Mouse (Mus musculus) frontal cortex, postnatal 25 days (tissue): Measurements from ENCODE around the gene Maats1.
"Not testable (repeated sequence)": the region's sequence is repeated elsewhere in the genome, so short reads cannot be mapped to it uniquely, and the experiment has no call there.

Source experiments
- DNase-seq, 2 experiments: peaks; one replicate each; pipeline ENCODE4 v3.0.0; 2022; ENCODE audit warnings: low spot score in 2 of 2

Gene Maats1

DNA sequence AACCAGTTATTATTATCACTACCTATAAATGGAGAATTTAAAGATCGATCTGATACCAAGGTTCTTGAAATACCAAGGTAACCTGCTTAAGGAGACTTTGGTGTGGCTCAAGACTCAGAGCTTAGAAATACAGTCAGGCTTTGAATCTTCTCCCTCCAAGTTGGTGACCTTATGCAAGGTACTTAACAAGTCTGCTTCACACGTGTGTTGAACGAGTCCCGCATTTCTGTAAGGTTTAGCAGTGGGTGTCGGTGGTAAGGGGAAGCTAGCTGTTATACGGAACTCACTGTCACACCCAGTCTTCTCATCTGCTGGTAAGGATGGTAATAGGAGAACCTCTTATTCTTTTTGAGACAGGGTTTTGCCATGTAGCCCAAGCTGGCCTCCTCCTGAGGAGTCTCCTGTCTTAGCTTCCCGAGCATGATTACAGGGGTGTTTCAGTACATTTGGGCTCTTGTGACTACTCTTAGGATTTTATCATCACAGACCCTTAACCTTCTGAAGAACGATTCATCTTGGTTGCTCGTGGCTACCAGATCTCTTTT is 6.3 kb upstream of the Maats1 start:
- no peak for DNase-seq

DNA sequence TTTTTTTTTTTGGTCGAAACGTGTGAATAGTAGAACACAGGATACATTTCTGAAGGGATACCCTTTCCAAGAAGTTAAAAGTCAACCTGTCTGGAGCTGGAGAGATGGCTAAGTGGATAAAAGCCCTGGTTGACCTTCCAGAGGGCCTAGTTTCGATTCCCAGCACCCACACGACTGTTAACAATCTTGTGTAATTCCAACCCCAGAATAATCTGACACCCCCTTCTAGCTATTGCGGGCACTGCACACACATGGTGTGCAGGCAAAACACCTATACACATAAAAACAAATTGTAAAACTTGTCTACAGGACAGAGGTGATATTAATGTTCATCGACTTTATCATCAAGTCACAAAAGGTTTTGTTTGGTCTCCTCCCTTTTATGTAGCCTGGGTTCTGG is 5.6 kb upstream of the Maats1 start:
- no peak for DNase-seq

DNA sequence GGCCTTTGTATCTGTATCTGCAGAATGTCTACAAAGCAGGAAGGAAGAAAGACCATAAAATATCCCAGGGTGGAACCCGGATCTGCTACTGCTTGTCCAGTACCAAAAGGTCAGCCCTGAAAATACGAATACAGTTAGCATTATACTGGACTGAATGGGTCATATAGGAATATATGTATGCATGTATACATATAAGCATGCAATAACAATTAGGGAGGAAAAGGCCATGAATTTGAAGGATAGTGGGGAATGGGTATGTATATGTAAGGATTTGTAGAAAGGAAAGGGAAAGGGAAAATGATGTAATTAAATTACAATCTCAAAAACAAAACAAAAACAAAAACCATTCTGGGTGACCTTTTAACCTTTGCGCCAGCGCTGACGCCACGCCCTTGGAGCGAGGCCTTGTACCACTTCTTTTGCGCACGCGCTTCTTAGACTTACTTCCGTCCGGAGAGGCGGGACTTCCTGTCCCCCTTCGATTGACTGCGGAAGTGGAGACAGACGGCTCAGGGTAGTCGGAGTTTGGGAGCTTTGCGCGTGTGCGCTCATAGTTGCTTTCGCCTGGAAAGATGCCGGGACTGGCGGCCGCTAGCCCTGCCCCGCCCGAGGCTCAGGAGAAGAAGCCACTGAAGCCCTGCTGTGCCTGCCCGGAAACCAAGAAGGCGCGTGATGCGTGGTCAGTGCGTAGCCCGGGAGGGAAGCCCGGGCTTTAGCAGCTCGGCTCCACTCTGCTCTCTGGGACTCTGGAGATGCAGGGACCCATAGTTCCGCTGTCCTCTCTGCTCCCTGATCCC is 4.8 kb upstream of the Maats1 start, which contains the start of the genes Cox17 and Gm21987:
Gene Cox17 (plus strand): TSS at position 463 of the 797 bp plus-strand sequence.
Gene Gm21987 (plus strand): TSS at position 512 of the 797 bp plus-strand sequence.
- peak; percentile 86 to 88 for DNase-seq

DNA sequence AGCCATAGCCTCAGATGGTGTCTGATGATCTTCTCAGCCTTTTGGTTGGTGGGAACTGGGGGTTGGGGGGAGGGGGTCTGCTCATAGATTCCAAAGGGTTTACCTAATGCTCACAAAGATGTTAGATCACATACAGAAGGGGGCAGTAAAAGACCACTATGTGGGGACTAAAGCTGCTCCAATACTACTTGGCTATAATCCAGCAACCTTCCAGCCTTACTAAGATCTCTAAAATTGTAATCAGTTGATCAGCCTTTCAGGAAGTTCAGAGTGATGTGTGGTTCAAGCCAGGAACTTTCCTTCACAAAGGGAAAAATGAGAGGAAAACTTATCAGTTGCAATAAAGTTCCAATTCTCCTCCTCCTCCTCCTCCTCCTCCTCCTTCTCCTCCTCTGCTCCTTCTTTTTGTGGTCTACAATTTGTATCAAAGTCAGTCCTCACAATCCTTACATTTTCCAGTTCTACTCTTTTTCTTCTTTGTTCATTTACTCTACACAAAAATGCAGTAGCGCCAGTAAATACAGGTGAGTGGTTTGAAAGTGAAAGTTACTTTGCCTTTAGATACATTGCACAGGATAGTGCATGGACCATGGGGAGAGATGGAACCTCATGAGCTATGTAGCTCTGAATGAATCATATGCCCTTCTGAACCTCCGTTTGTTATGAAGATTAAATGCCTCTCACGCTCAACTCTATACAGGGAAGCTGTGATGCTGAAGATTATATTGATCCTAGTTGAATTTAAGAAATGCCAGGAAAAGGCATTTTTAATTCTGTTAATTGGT is 3.2 kb upstream of the Maats1 start:
- no peak for DNase-seq

DNA sequence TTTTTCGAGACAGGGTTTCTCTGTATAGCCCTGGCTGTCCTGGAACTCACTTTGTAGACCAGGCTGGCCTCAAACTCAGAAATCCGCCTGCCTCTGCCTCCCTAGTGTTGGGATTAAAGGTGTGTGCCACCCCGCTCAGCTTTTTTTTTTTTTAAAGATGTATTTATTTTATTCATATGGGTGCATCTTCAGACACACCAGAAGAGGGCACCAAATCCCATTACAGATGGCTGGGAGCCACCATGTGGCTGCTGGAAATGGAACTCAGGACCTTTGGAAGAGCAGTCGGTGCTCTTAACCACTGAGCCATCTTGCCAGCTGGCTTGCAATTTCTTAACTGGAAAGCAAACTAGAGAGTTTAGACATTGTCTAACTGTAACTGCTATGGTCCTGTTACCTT is 3.9 kb downstream of the Maats1 start:
- DNase-seq = not testable (repeated sequence)

DNA sequence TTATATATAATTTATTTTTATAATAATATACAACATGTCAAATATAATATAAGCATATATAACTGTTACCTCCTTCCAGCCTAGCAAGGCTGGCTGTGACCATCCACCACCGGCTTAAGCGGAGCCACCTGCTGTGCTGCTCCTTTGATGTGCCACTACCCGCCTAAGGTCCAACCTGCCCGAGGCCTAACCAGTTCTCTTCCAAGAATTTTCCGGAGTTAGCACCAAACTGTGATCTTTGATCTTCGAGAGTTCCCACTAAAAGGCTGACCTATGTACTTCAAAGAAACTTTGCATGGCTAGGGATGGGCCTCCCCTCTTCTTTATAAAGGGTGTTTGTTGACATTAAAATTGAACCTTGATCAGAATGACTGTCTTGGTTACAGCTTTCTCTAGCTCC is 7.5 kb downstream of the Maats1 start:
- no peak for DNase-seq

DNA sequence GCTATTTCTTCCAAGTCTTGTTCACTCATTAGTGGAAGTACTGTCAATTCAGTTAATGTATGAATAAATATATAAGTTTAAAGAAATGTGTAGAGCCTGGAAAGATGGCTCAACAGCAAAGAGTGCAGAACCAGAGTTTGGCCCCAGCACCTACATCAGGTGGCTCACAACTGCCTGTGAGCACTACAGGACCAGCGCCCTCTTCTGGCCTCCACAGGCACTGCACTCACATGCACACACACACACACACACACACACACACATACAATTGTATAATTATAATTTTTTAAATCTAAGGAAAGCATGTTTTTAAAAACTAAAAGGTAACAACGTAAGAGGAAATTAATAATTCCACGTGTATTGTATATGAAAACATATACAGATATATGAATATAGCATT is 12.6 kb downstream of the Maats1 start:
- no peak for DNase-seq

DNA sequence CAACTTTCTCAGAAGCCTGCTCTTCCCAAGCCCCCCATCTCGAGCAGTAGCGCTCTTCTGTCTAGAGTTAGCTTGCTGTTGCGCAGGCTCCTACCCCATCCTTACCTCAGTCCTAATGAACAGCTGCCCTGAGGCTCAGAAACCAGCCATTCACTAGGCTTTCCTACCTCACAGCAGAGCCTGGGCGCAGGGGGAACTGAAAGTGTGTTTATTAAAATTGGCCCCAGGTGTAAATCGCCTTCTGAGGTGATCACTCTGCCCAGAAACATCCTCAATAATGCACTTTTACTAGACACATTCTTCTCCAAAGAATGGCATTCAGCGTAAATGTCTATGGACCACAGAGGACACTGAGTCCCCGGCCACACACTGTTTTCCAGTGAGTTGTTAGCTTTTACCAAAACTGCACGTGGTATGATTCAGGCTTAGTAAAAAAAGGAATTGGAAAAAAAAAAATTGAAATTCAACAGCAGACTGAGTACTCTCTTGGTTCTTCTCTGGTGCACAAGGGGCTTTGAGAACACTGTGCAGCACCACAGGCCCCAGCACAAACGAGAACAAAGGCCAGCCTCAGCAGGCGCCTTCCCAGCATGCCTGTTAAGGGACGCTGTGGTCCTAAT is 15.1 kb downstream of the Maats1 start:
- DNase-seq = no peak

DNA sequence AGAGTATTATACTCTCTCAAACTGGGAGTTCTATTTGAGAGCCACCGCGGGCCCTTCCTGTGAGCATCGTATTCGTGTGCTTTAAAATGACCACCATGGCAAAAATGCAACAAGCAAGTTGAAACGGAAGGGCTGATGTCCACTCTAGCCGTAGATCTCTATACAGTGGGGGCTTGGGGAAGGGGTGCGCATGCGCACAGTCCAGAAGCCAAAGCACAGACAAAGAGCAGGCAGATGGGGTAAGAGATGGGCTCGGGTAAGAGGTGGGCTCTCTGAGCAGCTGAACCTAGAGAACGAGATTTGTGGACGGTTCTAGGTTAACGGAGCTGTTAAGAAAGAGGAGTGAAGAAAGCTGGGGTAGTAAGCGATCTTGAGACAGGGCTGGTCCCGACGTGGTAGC is 17.6 kb downstream of the Maats1 start:
- no peak for DNase-seq

DNA sequence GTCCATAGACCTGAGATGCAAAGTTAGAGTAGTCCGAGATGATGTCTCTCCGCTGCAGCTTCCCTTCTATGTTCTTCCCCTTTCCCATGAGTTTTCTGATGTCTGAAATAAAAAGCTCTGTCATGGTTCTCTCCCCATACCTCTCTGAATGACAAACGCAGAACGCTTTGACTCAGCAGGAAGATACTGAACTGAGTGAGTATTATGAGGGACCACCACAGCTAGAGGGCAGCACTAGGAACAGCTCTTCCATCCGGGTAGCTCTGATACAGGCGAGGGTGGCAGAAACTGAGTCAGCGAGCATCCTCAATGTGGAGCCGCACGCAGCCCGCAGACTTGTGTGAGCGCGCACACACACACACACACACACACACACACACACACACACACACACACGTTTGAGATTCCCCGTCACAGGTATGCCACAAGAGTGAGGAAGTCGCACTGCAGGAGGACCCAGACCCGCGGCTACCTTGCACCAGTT is 20.4 kb downstream of the Maats1 start:
- DNase-seq = peak; percentile 34 to 48

DNA sequence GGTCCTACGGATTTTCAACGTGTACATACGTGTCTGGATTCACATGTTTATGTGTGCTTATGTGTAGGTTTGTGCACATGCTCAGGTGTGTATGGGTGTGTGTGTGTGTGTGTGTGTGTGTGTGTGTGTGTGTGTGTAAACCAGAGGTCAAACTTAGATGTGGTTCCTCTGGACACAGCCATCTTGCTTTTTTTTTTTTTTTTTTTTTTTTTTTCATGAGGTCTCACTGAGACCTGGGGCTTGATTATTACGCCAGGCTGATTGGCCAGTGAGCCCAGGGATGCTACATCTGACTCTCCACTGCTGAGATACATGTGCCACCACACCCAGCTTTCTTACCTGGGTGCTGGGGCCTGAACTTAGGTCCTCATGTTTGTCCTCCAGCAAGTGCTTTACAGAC is 22.9 kb downstream of the Maats1 start:
- no peak for DNase-seq

DNA sequence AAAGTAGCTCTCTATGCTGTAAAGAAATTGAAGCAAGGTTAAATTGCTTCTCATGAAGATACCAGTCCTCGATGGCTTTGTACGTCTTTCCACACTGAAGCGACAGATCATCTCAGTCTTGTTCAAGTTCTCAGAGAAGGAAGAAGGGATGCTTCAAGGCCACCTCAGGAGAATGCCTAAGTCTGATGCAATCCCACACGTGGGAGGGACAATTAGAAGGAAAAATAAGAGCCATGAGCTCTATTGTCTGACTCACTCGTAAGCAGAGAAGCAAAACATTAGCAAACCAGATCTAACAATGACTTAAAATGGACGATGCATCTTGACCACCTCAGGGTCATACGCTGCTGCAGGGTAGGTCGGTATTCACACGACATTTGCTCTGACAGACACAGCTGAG is 23.5 kb downstream of the Maats1 start:
- DNase-seq = no peak

DNA sequence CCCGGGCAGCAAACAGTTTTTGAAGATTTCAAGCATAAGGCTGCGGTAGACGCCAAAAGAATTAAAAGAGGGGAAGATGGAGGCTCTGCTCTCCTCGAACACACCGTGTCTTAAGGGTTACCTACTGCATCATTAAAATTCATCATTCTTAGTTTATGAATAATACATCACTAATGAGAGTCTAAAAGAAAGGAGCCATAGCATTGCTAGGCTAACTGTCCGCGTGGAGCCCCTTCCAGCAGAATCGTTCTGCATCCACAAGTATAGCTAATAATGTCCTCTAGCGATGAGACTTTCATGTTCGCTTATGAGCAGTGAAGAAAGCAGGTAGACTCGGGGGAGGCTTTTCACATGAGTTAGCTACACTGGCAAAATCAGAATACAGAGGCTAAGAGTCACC is 33.7 kb downstream of the Maats1 start:
- DNase-seq = no peak

DNA sequence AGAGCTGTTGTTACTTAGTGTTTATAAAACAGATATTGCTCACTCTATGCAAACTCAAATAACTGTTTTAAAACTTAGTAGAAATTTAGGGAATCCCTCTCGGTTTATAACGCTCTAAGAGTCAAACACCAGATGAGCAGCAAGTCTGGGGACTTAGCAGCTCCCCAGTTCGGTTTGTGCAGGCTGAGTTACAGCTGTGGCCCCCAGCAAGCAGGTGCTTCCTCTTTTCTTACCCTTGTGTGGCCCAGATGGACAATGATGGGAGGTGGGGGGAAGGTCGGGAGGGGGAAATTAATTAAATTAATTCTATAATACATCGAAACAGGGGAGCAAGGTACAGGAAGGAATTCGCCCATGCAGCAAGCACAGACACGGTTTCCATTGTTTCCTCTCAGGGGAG is 34.3 kb downstream of the Maats1 start:
- no peak for DNase-seq

DNA sequence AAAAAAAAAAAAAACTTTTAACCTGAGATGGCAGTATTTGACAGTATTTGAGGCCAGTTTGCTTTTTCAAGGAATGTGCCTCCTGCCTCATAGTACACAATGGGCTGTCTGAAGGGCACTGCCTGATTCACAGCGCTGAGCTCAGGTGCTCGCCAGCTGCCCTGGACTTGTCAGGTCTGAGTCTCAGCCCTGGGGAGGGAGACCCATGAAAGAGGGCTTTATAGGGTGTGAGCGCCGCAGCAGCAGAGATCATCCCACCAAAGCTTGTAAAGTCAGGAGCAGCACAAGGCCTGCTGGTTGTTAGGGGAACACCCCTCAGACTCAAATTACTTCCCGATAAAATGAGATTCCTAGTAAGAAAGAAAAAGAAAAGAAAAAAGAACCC is 34.7 kb downstream of the Maats1 start:
- DNase-seq = no peak

DNA sequence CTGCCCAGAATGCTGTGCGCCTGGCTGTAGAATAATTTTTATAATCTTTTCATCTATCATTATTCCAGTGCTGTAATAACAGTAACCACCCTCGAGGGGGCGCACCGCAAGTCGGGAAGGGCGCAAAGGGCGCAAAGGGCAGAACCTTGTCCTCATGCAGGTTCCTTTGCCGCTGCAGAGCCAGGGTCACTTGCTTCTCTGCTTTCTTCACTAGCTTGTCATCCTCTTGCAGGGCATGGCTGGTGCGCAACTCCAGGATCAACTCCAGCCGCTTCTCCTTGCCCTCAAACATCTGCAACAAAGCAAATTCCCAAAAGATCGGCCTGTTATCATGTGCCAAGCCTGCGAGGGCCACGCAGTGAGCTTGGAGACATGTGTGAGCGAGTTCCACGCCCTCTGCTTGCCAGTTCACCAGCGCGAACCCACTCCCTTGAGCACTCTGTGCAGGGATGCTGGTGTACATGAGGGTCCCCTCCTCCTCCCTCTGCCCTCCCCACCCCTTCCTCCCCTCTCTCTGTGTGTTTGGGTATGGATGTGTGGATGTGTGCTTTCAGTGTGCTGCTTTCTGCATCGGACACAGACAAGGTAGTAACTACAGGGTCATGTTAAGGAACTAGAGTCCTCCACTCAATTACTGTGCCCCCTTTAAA is 35.2 kb downstream of the Maats1 start:
- DNase-seq = no peak

DNA sequence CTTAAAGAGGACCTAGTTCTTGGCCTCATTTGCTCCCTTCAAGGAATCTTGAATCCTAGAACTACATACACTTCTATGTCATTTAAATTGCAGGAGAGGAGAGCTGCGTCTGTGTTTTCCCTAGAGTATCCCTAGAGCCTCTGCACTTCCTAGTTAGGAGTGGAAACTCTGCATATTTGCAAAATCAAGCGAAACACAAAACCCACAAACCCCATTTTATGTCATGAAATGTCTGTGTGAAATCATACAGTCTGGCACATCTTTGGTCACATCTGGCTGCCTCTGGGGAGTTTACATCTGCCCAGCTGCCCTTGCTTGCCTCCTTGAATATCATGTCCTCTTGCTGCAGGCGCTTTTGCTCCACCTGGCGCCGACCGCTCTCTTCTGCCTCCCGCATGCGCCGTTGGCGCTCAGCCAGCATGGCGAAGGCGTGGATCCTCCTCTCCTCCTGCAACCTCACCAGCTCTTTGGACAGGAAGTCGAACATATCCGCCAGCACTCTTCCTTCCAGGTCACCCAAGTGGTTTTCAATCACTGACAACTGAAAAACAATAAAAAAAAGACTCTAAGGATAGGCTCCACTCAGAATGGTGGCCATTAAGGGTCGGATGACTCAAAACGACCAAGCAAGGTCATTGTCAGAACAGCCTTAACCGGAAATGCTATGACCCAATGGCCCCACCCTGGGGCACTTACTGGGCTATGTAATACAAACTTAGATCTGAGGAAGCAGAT is 37.3 kb downstream of the Maats1 start:
- no peak for DNase-seq

DNA sequence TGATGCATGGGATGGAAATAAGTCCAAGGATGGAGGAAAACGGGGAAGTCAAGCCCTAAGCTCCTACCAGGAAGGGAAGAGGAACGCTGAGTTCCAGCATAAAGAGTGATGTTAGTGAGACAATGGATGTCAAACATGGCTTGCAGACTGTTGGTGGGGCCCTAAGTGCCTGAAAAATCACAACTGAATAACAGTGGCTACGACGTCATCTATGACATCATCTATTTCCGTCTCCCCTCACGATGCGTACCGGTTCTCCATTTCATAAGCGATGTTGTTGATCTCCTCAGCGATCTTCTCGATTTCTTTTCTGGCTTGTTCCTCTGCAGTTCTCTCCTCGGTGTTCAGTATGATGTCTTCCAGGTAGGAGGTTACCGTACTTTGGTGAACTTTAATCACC is 39.6 kb downstream of the Maats1 start:
- no peak for DNase-seq

DNA sequence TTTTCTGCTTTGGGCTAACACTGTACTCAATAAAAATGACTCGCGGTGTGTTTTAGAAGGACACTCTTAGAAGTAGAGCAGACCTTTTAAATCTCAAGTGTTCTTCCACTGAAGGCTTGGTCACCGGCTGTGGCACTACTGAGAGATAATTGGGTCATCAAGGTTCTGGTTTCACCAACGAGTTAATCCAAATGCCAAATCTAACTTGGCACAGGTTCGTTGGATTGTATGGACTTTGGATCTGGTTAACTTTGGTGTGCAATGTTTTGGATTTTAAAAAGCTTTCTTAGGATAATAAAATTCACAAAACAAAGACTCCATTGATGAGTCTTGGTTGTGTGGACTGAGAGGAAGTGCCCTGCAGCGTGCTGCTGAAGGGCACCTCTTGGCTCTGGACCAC is 43.5 kb downstream of the Maats1 start:
- DNase-seq = no peak

DNA sequence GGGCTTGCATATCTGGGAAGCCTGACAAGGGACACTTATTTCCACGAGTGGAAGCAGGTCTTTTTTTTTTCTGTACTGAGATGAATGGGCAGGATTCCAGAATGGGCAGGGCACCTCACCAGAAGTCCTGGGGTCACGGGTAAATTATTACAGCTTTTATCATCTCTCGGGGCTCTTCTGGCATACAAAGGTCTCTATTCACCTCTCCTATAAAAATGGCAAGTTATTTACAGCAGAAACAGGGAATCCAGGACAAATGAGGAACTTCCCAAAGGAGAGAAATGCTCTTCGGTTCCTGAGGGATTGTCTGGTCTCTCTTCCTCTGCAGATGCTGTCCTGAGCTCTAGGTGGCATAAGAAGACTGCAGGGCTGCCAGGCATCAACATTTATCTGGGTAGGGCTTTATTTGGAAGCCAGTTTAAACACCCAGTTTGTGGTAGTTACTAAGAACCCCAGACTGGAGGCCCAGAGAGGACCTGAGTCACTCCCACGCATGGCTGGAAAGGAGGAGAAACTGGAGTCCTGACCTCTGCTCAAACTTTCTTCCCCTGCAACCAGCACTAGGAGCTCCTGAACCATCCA is 46.5 kb downstream of the Maats1 start:
- no peak for DNase-seq
